Mouse (Mus musculus): ENCODE measurements around the gene Ifi211.
"Not testable (repeated sequence)": the region's sequence is repeated elsewhere in the genome, so short reads cannot be mapped to it uniquely, and the experiment has no call there.

- TF ChIP-seq POLR2A (IDR thresholded peaks at IDR 0.05; ENCODE audit: low read depth, low read length); CTCF (IDR thresholded peaks at IDR 0.05; ENCODE audit: extremely low read depth, insufficient read depth, insufficient read length, insufficient replicate concordance): not testable (repeated sequence)
Measured at GRCm38 (mm10) chr1:173852853-173853252, 60.0 kb downstream of the Ifi211 start.

Measured in spleen, adult 2 months (tissue).